Mouse (Mus musculus): ENCODE data around the gene 1700086D15Rik. TPM values are rescaled to one million over a fixed set of nuclear protein-coding genes. Genes with fewer than 3 reads are reported as not detected.
A peak's percentile ranks its signal among the peaks of the same experiment; 100 is the strongest.

The 1700086D15Rik gene
- polyA plus RNA-seq, 1 experiment from 2014 or later: not detected

DNA sequence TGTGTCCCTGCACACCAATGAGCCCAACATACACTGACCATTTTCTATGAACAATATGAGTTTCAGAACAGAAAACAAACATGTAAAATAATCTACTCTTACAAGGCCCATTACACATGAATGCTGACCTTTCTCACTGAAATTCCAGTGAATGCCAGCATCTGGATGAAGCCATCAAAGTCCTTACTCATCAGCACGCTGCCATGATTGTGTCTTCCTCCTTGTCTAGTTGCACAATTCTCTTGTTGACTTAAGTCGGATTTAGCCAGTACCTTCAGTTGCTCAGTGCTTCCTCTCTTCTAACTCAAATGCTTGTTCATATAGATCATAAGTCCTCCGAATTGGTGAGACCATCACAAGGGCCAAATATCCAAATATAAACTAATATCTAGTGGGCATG is 20.7 kb downstream of the 1700086D15Rik start:
- H3K36me3 ChIP-seq (replicated peaks; ENCODE audit: insufficient read depth, low read length): no peaks in the 10 kb centered on the region
- H3K9ac ChIP-seq (replicated peaks): no peak overlapping the region
- no peaks in the 10 kb centered on the region for H3K27me3 ChIP-seq (ENCODE audit: insufficient read depth, low read length)
- no peak overlapping the region for H3K27ac ChIP-seq (ENCODE audit: low read depth)
- H3K4me3 ChIP-seq (ENCODE audit: low read depth, low read length): no peak overlapping the region
- 0 out of 2 replicates have a peak, but pooled peaks cover 6% of the 10 kb centered on the region for H3K4me1 ChIP-seq (ENCODE audit: insufficient read depth)
- ATAC-seq: no peak
- no peak overlapping the region for H3K4me2 ChIP-seq (ENCODE audit: low read depth, low read length)
- no peak for DNase-seq
- 74% methylated on average over 3 of the region's 3 CpGs for WGBS (ENCODE audit: insufficient replicate concordance)
- no peaks in the 10 kb centered on the region for H3K9me3 ChIP-seq (ENCODE audit: low read length)
- no peak for TF ChIP-seq EP300 (IDR thresholded peaks at IDR 0.05; ENCODE audit: low read depth)
- no peak for TF ChIP-seq CTCF (IDR thresholded peaks at IDR 0.05; ENCODE audit: low read depth)

DNA sequence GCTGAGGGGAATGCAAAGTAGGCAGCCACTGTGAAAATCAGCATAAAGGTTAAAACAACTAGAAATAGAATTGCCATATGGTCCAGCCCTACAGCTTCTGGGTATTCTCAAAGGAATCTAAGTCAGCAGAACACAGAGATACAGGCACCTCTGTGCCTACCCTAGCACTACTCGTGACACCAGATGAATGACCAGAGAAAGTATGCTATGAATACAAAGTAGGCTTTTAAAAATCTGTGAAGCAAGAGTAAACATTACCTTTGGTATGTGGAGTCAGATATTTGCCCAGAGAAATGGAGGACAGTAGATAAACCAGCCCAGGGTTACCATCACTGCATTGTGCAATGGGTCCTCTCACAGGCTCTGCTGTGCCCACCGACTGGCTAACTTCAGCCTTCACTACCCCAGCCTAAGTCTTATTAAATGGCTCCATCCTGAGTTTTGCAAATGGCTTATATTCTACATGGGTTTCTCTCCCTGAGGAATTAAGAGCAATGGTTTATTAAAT is 22.5 kb downstream of the 1700086D15Rik start:
- WGBS (ENCODE audit: insufficient replicate concordance): 54% methylated on average over 2 of the region's 2 CpGs
- Histone ChIP-seq H3K27me3 (ENCODE audit: insufficient read depth, low read length) (no peaks in the 10 kb centered on the region), H3K4me2 (ENCODE audit: low read depth, low read length) (no peak overlapping the region), H3K4me1 (ENCODE audit: insufficient read depth) (0 out of 2 replicates have a peak, but pooled peaks cover 6% of the 10 kb centered on the region), H3K9me3 (ENCODE audit: low read length) (no peaks in the 10 kb centered on the region), H3K27ac (ENCODE audit: low read depth) (no peak overlapping the region), H3K9ac (replicated peaks) (no peak overlapping the region), H3K4me3 (ENCODE audit: low read depth, low read length) (no peak overlapping the region), H3K36me3 (replicated peaks; ENCODE audit: insufficient read depth, low read length) (no peaks in the 10 kb centered on the region)
- TF ChIP-seq CTCF (IDR thresholded peaks at IDR 0.05; ENCODE audit: low read depth) (no peak), EP300 (IDR thresholded peaks at IDR 0.05; ENCODE audit: low read depth) (no peak)
- ATAC-seq: peak; percentile 91
- no peak for DNase-seq

DNA sequence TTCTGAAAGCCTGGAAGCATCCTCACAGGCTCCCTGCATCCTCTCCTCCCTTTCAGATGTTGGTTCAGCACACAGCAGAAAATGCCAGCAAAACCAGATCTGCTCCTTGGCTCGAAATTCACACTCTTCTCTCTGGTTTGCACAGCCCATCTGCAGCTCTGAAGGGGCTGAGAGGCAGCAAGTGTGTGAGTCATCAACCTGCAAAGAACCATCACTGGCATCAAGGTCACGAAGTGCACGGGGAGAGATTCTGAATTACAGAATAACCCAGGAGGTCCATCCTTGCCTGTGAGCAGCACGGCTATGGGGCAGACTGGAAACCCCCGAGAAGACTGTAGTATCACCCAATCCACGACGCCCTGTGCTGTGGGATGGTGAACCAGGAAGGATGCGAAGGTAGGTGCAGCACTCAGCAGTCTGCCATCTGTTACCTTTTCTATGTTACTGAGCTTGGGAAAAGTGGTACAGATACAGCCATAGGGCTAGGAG is 24.4 kb downstream of the 1700086D15Rik start:
- Histone ChIP-seq H3K9me3 (ENCODE audit: low read length) (no peaks in the 10 kb centered on the region), H3K4me1 (ENCODE audit: insufficient read depth) (0 out of 2 replicates have a peak, but pooled peaks cover 6% of the 10 kb centered on the region), H3K27ac (ENCODE audit: low read depth) (no peak overlapping the region), H3K4me3 (ENCODE audit: low read depth, low read length) (no peak overlapping the region), H3K36me3 (replicated peaks; ENCODE audit: insufficient read depth, low read length) (no peaks in the 10 kb centered on the region), H3K4me2 (ENCODE audit: low read depth, low read length) (no peak overlapping the region), H3K27me3 (ENCODE audit: insufficient read depth, low read length) (no peaks in the 10 kb centered on the region), H3K9ac (replicated peaks) (no peak overlapping the region)
- WGBS (ENCODE audit: insufficient replicate concordance): 71% methylated on average over 8 of the region's 8 CpGs
- ATAC-seq (no peak), DNase-seq (no peak)
- TF ChIP-seq CTCF (IDR thresholded peaks at IDR 0.05; ENCODE audit: low read depth) (no peak), EP300 (IDR thresholded peaks at IDR 0.05; ENCODE audit: low read depth) (no peak)

DNA sequence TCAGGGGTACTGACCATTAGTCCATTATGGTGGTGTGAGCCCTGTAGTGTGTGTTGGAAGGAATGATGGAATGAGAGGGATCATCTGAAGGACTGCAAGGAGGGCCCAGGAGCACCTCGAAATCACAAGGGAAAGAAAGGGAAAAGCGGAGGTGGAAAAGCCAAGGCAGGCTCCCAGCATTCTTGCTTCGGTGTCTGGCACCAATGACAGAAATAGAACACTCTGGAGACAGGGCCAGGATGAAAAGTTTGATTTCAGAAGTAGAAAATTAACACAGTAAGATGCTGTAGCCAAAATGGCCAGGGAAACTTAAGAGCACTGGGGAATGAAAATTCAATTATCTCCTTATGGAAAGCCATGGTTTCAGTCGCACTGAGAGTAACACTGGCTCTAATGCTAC is 26.0 kb downstream of the 1700086D15Rik start:
- WGBS (ENCODE audit: insufficient replicate concordance): 82% methylated on average over 4 of the region's 4 CpGs
- Histone ChIP-seq H3K9me3 (ENCODE audit: low read length) (no peaks in the 10 kb centered on the region), H3K27ac (ENCODE audit: low read depth) (no peak overlapping the region), H3K27me3 (ENCODE audit: insufficient read depth, low read length) (no peaks in the 10 kb centered on the region), H3K36me3 (replicated peaks; ENCODE audit: insufficient read depth, low read length) (no peaks in the 10 kb centered on the region), H3K4me3 (ENCODE audit: low read depth, low read length) (no peak overlapping the region), H3K4me2 (ENCODE audit: low read depth, low read length) (no peak overlapping the region), H3K9ac (replicated peaks) (no peak overlapping the region), H3K4me1 (ENCODE audit: insufficient read depth) (0 out of 2 replicates have a peak, but pooled peaks cover 6% of the 10 kb centered on the region)
- TF ChIP-seq CTCF (IDR thresholded peaks at IDR 0.05; ENCODE audit: low read depth): no peak
- ATAC-seq (no peak), DNase-seq (no peak)

DNA sequence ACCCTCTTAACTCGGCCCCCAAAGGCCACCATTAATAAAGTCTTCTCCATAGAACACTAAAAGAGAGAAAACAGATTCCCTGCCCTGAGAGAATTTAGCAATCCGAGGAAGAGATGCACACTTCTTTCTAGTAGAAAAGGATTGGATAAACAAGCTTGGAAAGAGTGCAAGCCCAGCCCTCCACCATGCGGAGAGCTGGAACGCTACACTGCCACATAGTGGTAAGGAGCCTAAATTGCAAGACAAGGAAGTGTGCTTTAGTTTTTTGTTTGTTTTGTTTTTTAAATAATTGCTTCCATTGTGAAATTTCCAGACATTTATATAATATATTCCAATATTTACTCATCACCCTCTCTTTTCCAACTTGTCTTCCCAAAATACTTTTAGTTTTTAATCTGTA is 30.6 kb downstream of the 1700086D15Rik start:
- WGBS (ENCODE audit: insufficient replicate concordance): 81% methylated on average over 4 of the region's 4 CpGs
- Histone ChIP-seq H3K4me3 (ENCODE audit: low read depth, low read length) (no peak overlapping the region), H3K9ac (replicated peaks) (no peak overlapping the region), H3K9me3 (ENCODE audit: low read length) (no peaks in the 10 kb centered on the region), H3K4me2 (ENCODE audit: low read depth, low read length) (no peak overlapping the region), H3K27ac (ENCODE audit: low read depth) (no peak overlapping the region), H3K27me3 (ENCODE audit: insufficient read depth, low read length) (no peaks in the 10 kb centered on the region), H3K36me3 (replicated peaks; ENCODE audit: insufficient read depth, low read length) (no peaks in the 10 kb centered on the region), H3K4me1 (ENCODE audit: insufficient read depth) (no peaks in the 10 kb centered on the region)
- DNase-seq (no peak), ATAC-seq (no peak)
- 0 out of 2 replicates have a peak, but pooled peaks have one; percentile 10 for TF ChIP-seq CTCF (IDR thresholded peaks at IDR 0.05; ENCODE audit: low read depth)
- no peak for TF ChIP-seq EP300 (IDR thresholded peaks at IDR 0.05; ENCODE audit: low read depth)

DNA sequence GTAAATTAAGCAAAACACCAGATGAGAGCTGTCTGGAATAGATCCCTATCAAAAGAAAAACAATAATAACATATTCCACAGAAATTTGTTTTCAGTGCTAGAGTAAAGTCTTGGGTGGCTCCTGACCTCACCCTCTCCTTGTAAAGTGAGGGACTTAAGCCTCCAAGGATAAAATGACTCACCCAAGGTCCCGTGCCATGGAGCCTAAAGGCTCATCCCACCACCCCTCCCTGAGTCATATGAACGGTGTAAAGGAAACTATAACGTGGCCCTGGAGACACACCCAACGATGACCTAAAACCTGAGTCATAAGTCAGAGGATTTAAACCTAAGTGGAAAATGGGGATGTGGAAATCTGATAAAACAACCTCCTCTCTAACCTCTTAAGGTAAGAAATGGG is 31.0 kb downstream of the 1700086D15Rik start:
- TF ChIP-seq EP300 (IDR thresholded peaks at IDR 0.05; ENCODE audit: low read depth) (no peak), CTCF (IDR thresholded peaks at IDR 0.05; ENCODE audit: low read depth) (no peak)
- no peak overlapping the region for H3K9ac ChIP-seq (replicated peaks)
- H3K36me3 ChIP-seq (replicated peaks; ENCODE audit: insufficient read depth, low read length): no peaks in the 10 kb centered on the region
- 68% methylated on average over 4 of the region's 4 CpGs for WGBS (ENCODE audit: insufficient replicate concordance)
- ATAC-seq (no peak), DNase-seq (no peak)
- no peaks in the 10 kb centered on the region for H3K9me3 ChIP-seq (ENCODE audit: low read length)
- H3K4me2 ChIP-seq (ENCODE audit: low read depth, low read length): no peak overlapping the region
- H3K27ac ChIP-seq (ENCODE audit: low read depth): no peak overlapping the region
- H3K4me1 ChIP-seq (ENCODE audit: insufficient read depth): no peaks in the 10 kb centered on the region
- no peaks in the 10 kb centered on the region for H3K27me3 ChIP-seq (ENCODE audit: insufficient read depth, low read length)
- no peak overlapping the region for H3K4me3 ChIP-seq (ENCODE audit: low read depth, low read length)

All from liver, postnatal 0 days (tissue).